Mouse (Mus musculus) olfactory bulb, adult 2 months (tissue): ENCODE data around the gene 4931406C07Rik.

ENCODE experiments used
- CTCF ChIP-seq: fragments of 200-500 bp; IDR thresholded peaks from 2 replicates; pipeline ENCODE4 v1.5.1; 2012; ENCODE audit warnings: low read depth, mild to moderate bottlenecking, low read length, moderate library complexity; ENCODE audit not compliant: insufficient read depth
- POLR2A ChIP-seq: fragments of 200-500 bp; IDR thresholded peaks from 2 replicates; pipeline ENCODE4 v1.6.1; 2012; ENCODE audit warnings: mild to moderate bottlenecking, low read depth, low read length, moderate library complexity; ENCODE audit not compliant: insufficient read depth

DNA sequence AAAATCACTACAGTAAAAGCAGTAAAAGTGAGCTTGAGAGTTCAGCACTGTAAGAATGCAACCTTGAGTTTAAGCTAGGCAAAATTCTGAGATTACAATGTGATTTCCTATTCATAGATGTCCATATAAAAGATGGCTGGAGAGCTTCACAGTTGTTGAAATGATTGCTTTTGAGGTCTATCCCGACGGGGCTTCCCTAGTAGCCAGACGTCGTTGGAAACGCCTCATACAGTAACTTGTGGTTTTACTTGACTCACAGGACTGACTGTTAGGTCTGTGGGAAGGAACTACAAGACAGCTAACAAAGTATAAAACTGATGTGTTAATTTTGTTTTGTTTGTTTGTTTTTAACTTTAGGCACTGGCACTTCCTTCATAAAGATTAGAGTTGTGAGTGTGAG, 7.4 kb upstream of the 4931406C07Rik start:
- TF ChIP-seq CTCF: no peak
- no peak for TF ChIP-seq POLR2A
